Comparison of ENCODE assay signal across 9 mouse cellular contexts in genomic region chr2:28068537-28068878, GRCm38 (mm10). TPM values are rescaled to one million over a fixed set of nuclear protein-coding genes. Genes with fewer than 3 reads are reported as not detected.
A peak's percentile ranks its signal among the peaks of the same experiment; 100 is the strongest.
DNase-seq lines count a peak whose midpoint lies in the region; ATAC-seq lines count a peak whose summit lies in the region.
"Had no signal": no experiment of that assay in that cellular context is flagged by ENCODE, and none has a peak within 500 bp of the region (broad histone marks: within the 10 kb centered on the region; RNA-seq: fewer than 3 reads in every experiment).

No protein-coding gene starts in this region.

- peak; percentile 81 for DNase-seq in layer of hippocampus, adult 9-10 months (ENCODE audit: low spot score)
- DNase-seq in natural killer cell, adult 2 months (ENCODE audit: low spot score in 2 of 2) = no peak
- DNase-seq in urinary bladder, postnatal 4 days (ENCODE audit: low spot score in 2 of 2) = no peak
- DNase-seq in adrenal gland, postnatal 14 days = no peak

- H3K4me1 ChIP-seq in intestine, embryonic 16.5 days (ENCODE audit: control insufficient read depth, insufficient read depth, low read length) = no peaks in the 10 kb centered on the region
- no peaks in the 10 kb centered on the region for H3K4me1 ChIP-seq in intestine, embryonic 15.5 days (replicated peaks)
- H3K4me1 ChIP-seq in midbrain, embryonic 12.5 days = peaks cover 11% of the 10 kb centered on the region; the same call in 1 of the 2 replicates

- peak; percentile 26; the same call in 1 of the 2 replicates for ATAC-seq in intestine, embryonic 16.5 days
- ATAC-seq in intestine, embryonic 15.5 days = no peak
- peak; percentile 71 for ATAC-seq in erythroblast, adult 5-6 weeks (replicated peaks; ENCODE audit: low FRiP score, poor library complexity, severe bottlenecking)
- peak; percentile 30; the same call in 1 of the 2 replicates for ATAC-seq in midbrain, embryonic 12.5 days (ENCODE audit: low FRiP score, low read depth)

- H3K27me3 ChIP-seq in intestine, embryonic 16.5 days (replicated peaks; ENCODE audit: control insufficient read depth, insufficient read depth, low read length) = no peaks in the 10 kb centered on the region
- 0 out of 2 replicates have a peak, but pooled peaks cover 2% of the 10 kb centered on the region for H3K27me3 ChIP-seq in intestine, embryonic 15.5 days (replicated peaks)
- H3K27me3 ChIP-seq in midbrain, embryonic 12.5 days = no peaks in the 10 kb centered on the region

- no peak overlapping the region for H3K9ac ChIP-seq in intestine, embryonic 16.5 days (ENCODE audit: low read depth, low read length)
- no peak overlapping the region for H3K9ac ChIP-seq in intestine, embryonic 15.5 days
- no peak overlapping the region for H3K9ac ChIP-seq in midbrain, embryonic 12.5 days (replicated peaks)

- H3K9me3 ChIP-seq in intestine, embryonic 16.5 days (ENCODE audit: control insufficient read depth, low read length) = no peaks in the 10 kb centered on the region
- H3K9me3 ChIP-seq in intestine, embryonic 15.5 days = no peaks in the 10 kb centered on the region
- H3K9me3 ChIP-seq in midbrain, embryonic 12.5 days = no peaks in the 10 kb centered on the region

- 68% methylated on average over 9 of the region's 9 CpGs for WGBS in intestine, embryonic 16.5 days
- 71% methylated on average over 9 of the region's 9 CpGs for WGBS in intestine, embryonic 15.5 days
- WGBS in midbrain, embryonic 12.5 days = 81% methylated on average over 9 of the region's 9 CpGs

- H3K27ac ChIP-seq in intestine, embryonic 16.5 days (ENCODE audit: low read length) = no peak overlapping the region
- H3K27ac ChIP-seq in intestine, embryonic 15.5 days = no peak overlapping the region
- H3K27ac ChIP-seq in midbrain, embryonic 12.5 days (replicated peaks) = 0 out of 2 replicates have a peak overlapping the region, but pooled peaks have one; percentile 3

- H3K36me3 ChIP-seq in intestine, embryonic 16.5 days (ENCODE audit: control insufficient read depth, insufficient read depth, low read length) = no peaks in the 10 kb centered on the region
- no peaks in the 10 kb centered on the region for H3K36me3 ChIP-seq in intestine, embryonic 15.5 days
- H3K36me3 ChIP-seq in midbrain, embryonic 12.5 days = no peaks in the 10 kb centered on the region

- no peak overlapping the region for H3K4me2 ChIP-seq in intestine, embryonic 16.5 days (ENCODE audit: low read depth, low read length)
- H3K4me2 ChIP-seq in intestine, embryonic 15.5 days (replicated peaks) = no peak overlapping the region
- H3K4me2 ChIP-seq in midbrain, embryonic 12.5 days (replicated peaks) = no peak overlapping the region

- no peak overlapping the region for H3K4me3 ChIP-seq in intestine, embryonic 16.5 days (ENCODE audit: low read length)
- H3K4me3 ChIP-seq in intestine, embryonic 15.5 days (replicated peaks) = no peak overlapping the region
- no peak overlapping the region for H3K4me3 ChIP-seq in midbrain, embryonic 12.5 days
- H3K4me3 ChIP-seq: erythroblast, embryonic 14.5 days had no signal

RNA-seq across cellular contexts. Expression of gene Fcnb, which starts 16.2 kb away (rescaled TPM):
- 0.42 and 1.0 TPM in 2 replicates for polyA plus RNA-seq in intestine, embryonic 16.5 days (2015; fragmentation: Nextera tagmentation; extraction: Ambion mirVana)
- polyA plus RNA-seq in intestine, embryonic 15.5 days (2015; fragmentation: Nextera tagmentation; extraction: Ambion mirVana) = 0.40 and 1.3 TPM in 2 replicates
- total RNA-seq in erythroblast, adult 5-6 weeks (2015; ENCODE audit: low replicate concordance) = 217 and 263 TPM in 2 replicates
- total RNA-seq in erythroblast, adult 5-6 weeks (2017; ENCODE audit: low replicate concordance) = 104 and 130 TPM in 2 replicates
- polyA plus RNA-seq in midbrain, embryonic 12.5 days (2016; fragmentation: Nextera tagmentation; extraction: Ambion mirVana) = 0.35 TPM in 1 of 2 replicates, not detected in the other
- total RNA-seq in adrenal gland, postnatal 14 days (2021) = 0.33 TPM in 1 of 2 replicates, not detected in the other
- polyA plus RNA-seq: erythroblast, embryonic 14.5 days had no signal
